Mouse (Mus musculus) heart, postnatal 0 days (tissue): ENCODE data around the gene Ncoa4. TPM values are rescaled to one million over a fixed set of nuclear protein-coding genes. Genes with fewer than 3 reads are reported as not detected.
"Not testable (repeated sequence)": the region's sequence is repeated elsewhere in the genome, so short reads cannot be mapped to it uniquely, and the experiment has no call there.

Source experiments
- ATAC-seq: fragments of 200-750 bp; cut with Nextera tagmentation; 2 replicates; pipeline ENCODE4 v1.8.0; 2017; ENCODE audit warnings: low read depth, moderate number of reproducible peaks, moderate library complexity; ENCODE audit not compliant: insufficient read depth
- DNase-seq: peaks from one replicate; pipeline ENCODE4 v3.0.0-alpha.2; 2016; ENCODE audit warnings: low spot score
- H3K27ac ChIP-seq: fragments of 300-500 bp; sonication (generic); 2 replicates; pipeline ENCODE4 v1.5.1; 2014; ENCODE audit warnings: low read depth, mild to moderate bottlenecking
- H3K27me3 ChIP-seq: fragments of 300-500 bp; sonication (generic); 2 replicates; pipeline ENCODE4 v1.6.1; 2014; ENCODE audit warnings: low read length, mixed read lengths; ENCODE audit not compliant: control insufficient read depth, insufficient read depth
- H3K36me3 ChIP-seq: fragments of 300-500 bp; sonication (generic); replicated peaks from 2 replicates; pipeline ENCODE4 v1.6.1; 2014; ENCODE audit warnings: low read length, mixed read lengths; ENCODE audit not compliant: control insufficient read depth, insufficient read depth
- H3K4me1 ChIP-seq: fragments of 300-500 bp; sonication (generic); 2 replicates; pipeline ENCODE4 v1.6.1; 2014; ENCODE audit warnings: antibody characterized with exemption; ENCODE audit not compliant: control insufficient read depth, insufficient read depth
- H3K4me2 ChIP-seq: fragments of 300-500 bp; sonication (generic); 2 replicates; pipeline ENCODE4 v1.6.1; 2014; ENCODE audit warnings: low read depth, mild to moderate bottlenecking, low read length, moderate library complexity
- H3K4me3 ChIP-seq: fragments of 300-500 bp; sonication (generic); 2 replicates; pipeline ENCODE4 v1.5.1; 2014; ENCODE audit warnings: low read depth, low read length
- H3K9ac ChIP-seq: fragments of 300-500 bp; sonication (generic); replicated peaks from 2 replicates; pipeline ENCODE4 v1.6.1; 2014; ENCODE audit warnings: low read depth, low read length, mixed read lengths
- H3K9me3 ChIP-seq: fragments of 300-500 bp; sonication (generic); replicated peaks from 2 replicates; pipeline ENCODE4 v1.6.1; 2016; ENCODE audit warnings: low read length; ENCODE audit not compliant: control insufficient read depth
- CTCF ChIP-seq: IDR thresholded peaks from 2 replicates; pipeline ENCODE4 v1.5.1; 2016; ENCODE audit warnings: antibody characterized with exemption, control low read depth, low read depth
- EP300 ChIP-seq: IDR thresholded peaks from 2 replicates; pipeline ENCODE4 v1.6.1; 2016; ENCODE audit warnings: antibody characterized with exemption, low read depth
- WGBS: fragments of 180-500 bp; shearing (Covaris S2); extraction: QIAGEN DNeasy Blood & Tissue Kit; methylation state at CpG from one replicate; pipeline ENCODE4 v1.1.7; 2014; 5-methylcytosine and 5-hydroxymethylcytosine counted together
- polyA plus RNA-seq: library from polyadenylated mRNA; unstranded; fragments of >200 nt; fragmentation: Nextera tagmentation; extraction: Ambion mirVana; gene quantifications from 2 replicates; pipeline ENCODE4 v1.2.1, GENCODE M21; 2015
- total RNA-seq: library from RNA; depleted of rRNA; stranded (reverse); fragments of >200 nt; gene quantifications from 2 replicates; pipeline ENCODE4 v1.2.3, GENCODE M21; 2014; ENCODE audit warnings: low replicate concordance

Ncoa4 gene
- total and polyA plus RNA-seq, 2 experiments from 2014 or later: 62.1 to 137 TPM

GRCm38 (mm10) chr14:32170137-32170536, 10.5 kb downstream of the Ncoa4 start:
- H3K27me3 ChIP-seq: no peaks in the 10 kb centered on the region
- H3K4me2 ChIP-seq: no peak overlapping the region
- no peak overlapping the region for H3K4me3 ChIP-seq
- H3K27ac ChIP-seq: no peak overlapping the region
- WGBS: 70% methylated on average over 4 of the region's 4 CpGs
- H3K9ac ChIP-seq: no peak overlapping the region
- H3K36me3 ChIP-seq: peaks cover 35% of the 10 kb centered on the region
- ATAC-seq (no peak), DNase-seq (no peak)
- TF ChIP-seq CTCF (no peak), EP300 (no peak)
- peaks cover 6% of the 10 kb centered on the region; the same call in 1 of the 2 replicates for H3K4me1 ChIP-seq
- no peaks in the 10 kb centered on the region for H3K9me3 ChIP-seq

GRCm38 (mm10) chr14:32175310-32175709, 15.6 kb downstream of the Ncoa4 start:
- DNase-seq: no peak
- TF ChIP-seq CTCF: no peak
- TF ChIP-seq EP300: no peak
- ATAC-seq: no peak

GRCm38 (mm10) chr14:32176590-32176989, 16.9 kb downstream of the Ncoa4 start:
- not testable (repeated sequence) for H3K4me1 ChIP-seq, H3K9me3 ChIP-seq, DNase-seq, H3K4me3 ChIP-seq, H3K27ac ChIP-seq, H3K27me3 ChIP-seq, H3K4me2 ChIP-seq, H3K9ac ChIP-seq, ATAC-seq
- H3K36me3 ChIP-seq: peaks cover 65% of the 10 kb centered on the region
- WGBS: 85% methylated on average over 4 of the region's 5 CpGs

More at GRCm38 (mm10) chr14:32175310-32175709, 15.6 kb downstream of the Ncoa4 start:
- no peak overlapping the region for H3K4me3 ChIP-seq
- H3K27me3 ChIP-seq: no peaks in the 10 kb centered on the region
- H3K9me3 ChIP-seq: no peaks in the 10 kb centered on the region
- no peaks in the 10 kb centered on the region for H3K4me1 ChIP-seq
- H3K36me3 ChIP-seq: peaks cover 58% of the 10 kb centered on the region
- H3K27ac ChIP-seq: no peak overlapping the region
- H3K4me2 ChIP-seq: no peak overlapping the region
- 80% methylated on average over 2 of the region's 2 CpGs for WGBS
- no peak overlapping the region for H3K9ac ChIP-seq

- DNase-seq (no peak), ATAC-seq (no peak)
- TF ChIP-seq EP300 (no peak), CTCF (no peak)
- peaks cover 67% of the 10 kb centered on the region for H3K36me3 ChIP-seq
- WGBS: 74% methylated on average over 10 of the region's 10 CpGs
- no peak overlapping the region for H3K9ac ChIP-seq
- H3K9me3 ChIP-seq: no peaks in the 10 kb centered on the region
- no peak overlapping the region for H3K27ac ChIP-seq
- no peaks in the 10 kb centered on the region for H3K4me1 ChIP-seq
- no peak overlapping the region for H3K4me2 ChIP-seq
- no peaks in the 10 kb centered on the region for H3K27me3 ChIP-seq
- no peak overlapping the region for H3K4me3 ChIP-seq
Observed at GRCm38 (mm10) chr14:32179393-32180195, 19.9 kb downstream of the Ncoa4 start.

GRCm38 (mm10) chr14:32180861-32181260, 21.2 kb downstream of the Ncoa4 start:
- no peak overlapping the region for H3K9ac ChIP-seq
- TF ChIP-seq EP300: no peak
- DNase-seq (no peak), ATAC-seq (no peak)
- H3K4me2 ChIP-seq: no peak overlapping the region
- no peak overlapping the region for H3K4me3 ChIP-seq
- H3K27me3 ChIP-seq: no peaks in the 10 kb centered on the region
- no peaks in the 10 kb centered on the region for H3K9me3 ChIP-seq
- H3K4me1 ChIP-seq: no peaks in the 10 kb centered on the region
- no peak overlapping the region for H3K27ac ChIP-seq
- H3K36me3 ChIP-seq: peaks cover 71% of the 10 kb centered on the region
- 86% methylated on average over 6 of the region's 6 CpGs for WGBS

GRCm38 (mm10) chr14:32183846-32184245, 24.2 kb downstream of the Ncoa4 start:
- Histone ChIP-seq H3K27ac (no peak overlapping the region), H3K4me1 (no peaks in the 10 kb centered on the region), H3K36me3 (peaks cover 88% of the 10 kb centered on the region), H3K9me3 (no peaks in the 10 kb centered on the region), H3K9ac (no peak overlapping the region), H3K27me3 (no peaks in the 10 kb centered on the region), H3K4me2 (no peak overlapping the region), H3K4me3 (no peak overlapping the region)
- DNase-seq: no peak
- ATAC-seq: no peak
- WGBS: 89% methylated on average over 4 of the region's 4 CpGs
- no peak for TF ChIP-seq EP300
- TF ChIP-seq CTCF: no peak
